Mouse (Mus musculus) liver, embryonic 14.5 days (tissue): ENCODE results near the gene Tac4. TPM values are rescaled to one million over a fixed set of nuclear protein-coding genes. Genes with fewer than 3 reads are reported as not detected.

Experiments
- ATAC-seq: fragments of 200-750 bp; cut with Nextera tagmentation; 2 replicates; pipeline ENCODE4 v1.8.0; 2017; ENCODE audit warnings: moderate number of reproducible peaks, mild to moderate bottlenecking, moderate library complexity; ENCODE audit not compliant: insufficient read depth
- DNase-seq, 3 experiments: peaks; one replicate each; pipeline ENCODE4 v3.0.0-alpha.2; 2012 to 2013; ENCODE audit warnings: low read depth in 3 of 3, low spot score in 3 of 3
- H3K27ac ChIP-seq: fragments of 300-500 bp; sonication (generic); 2 replicates; pipeline ENCODE4 v1.5.1; 2014; ENCODE audit warnings: moderate library complexity, mild to moderate bottlenecking, control low read depth, inconsistent platforms
- H3K27me3 ChIP-seq: fragments of 300-500 bp; sonication (generic); 2 replicates; pipeline ENCODE4 v1.6.1; 2014; ENCODE audit warnings: mild to moderate bottlenecking, low read length, moderate library complexity; ENCODE audit not compliant: control insufficient read depth, insufficient read depth
- H3K36me3 ChIP-seq: fragments of 300-500 bp; sonication (generic); replicated peaks from 2 replicates; pipeline ENCODE4 v1.6.1; 2014; ENCODE audit warnings: low read depth; ENCODE audit not compliant: control insufficient read depth, insufficient read depth
- H3K4me1 ChIP-seq, 2 experiments: fragments of 200-500 bp in 1 of 2; fragments of 300-500 bp in 1 of 2; sonication (generic) in 1 of 2; replicated peaks; 2 replicates each; pipeline ENCODE4 v1.6.1; 2012 to 2014; ENCODE audit warnings: antibody characterized with exemption in 1 of 2, inconsistent platforms in 1 of 2, low read length in 1 of 2; ENCODE audit not compliant: control insufficient read depth in 2 of 2, insufficient read depth in 2 of 2
- H3K4me2 ChIP-seq: fragments of 300-500 bp; sonication (generic); 2 replicates; pipeline ENCODE4 v1.6.1; 2014; ENCODE audit warnings: low read depth, mild to moderate bottlenecking, control low read depth, moderate library complexity
- H3K4me3 ChIP-seq, 2 experiments: fragments of 200-500 bp in 1 of 2; fragments of 300-500 bp in 1 of 2; sonication (generic) in 1 of 2; 2 replicates each; pipeline ENCODE4 v1.5.1; 2012 to 2014; ENCODE audit warnings: low read depth in 2 of 2, low read length in 2 of 2, mild to moderate bottlenecking in 2 of 2, control low read depth in 1 of 2, inconsistent platforms in 1 of 2, moderate library complexity in 1 of 2; ENCODE audit not compliant: insufficient read depth in 1 of 2
- H3K9ac ChIP-seq: fragments of 300-500 bp; sonication (generic); replicated peaks from 2 replicates; pipeline ENCODE4 v1.6.1; 2014; ENCODE audit warnings: mild to moderate bottlenecking, control low read depth, moderate library complexity
- H3K9me3 ChIP-seq: fragments of 300-500 bp; sonication (generic); 2 replicates; pipeline ENCODE4 v1.6.1; 2016; ENCODE audit warnings: low read length, mixed read lengths; ENCODE audit not compliant: control insufficient read depth
- CTCF ChIP-seq: IDR thresholded peaks from 2 replicates; pipeline ENCODE4 v1.5.1; 2016; ENCODE audit warnings: antibody characterized with exemption, low read depth, control low read depth
- EP300 ChIP-seq: IDR thresholded peaks from 2 replicates; pipeline ENCODE4 v1.6.1; 2016; ENCODE audit warnings: antibody characterized with exemption, low read depth
- WGBS: fragments of 180-500 bp; shearing (Covaris S2); extraction: QIAGEN DNeasy Blood & Tissue Kit; methylation state at CpG from one replicate; pipeline ENCODE4 v1.1.7; 2014; ENCODE audit not compliant: insufficient replicate concordance; 5-methylcytosine and 5-hydroxymethylcytosine counted together
- polyA plus RNA-seq, 2 experiments: library from polyadenylated mRNA; depleted of rRNA in 1 of 2; stranded (reverse) in 1 of 2; unstranded in 1 of 2; fragments of >200 nt; fragmentation: Nextera tagmentation in 1 of 2; extraction: Ambion mirVana in 1 of 2; gene quantifications; 2 replicates each; pipeline versions ENCODE4 v1.2.1 to v1.2.3; 2012 to 2014

The Tac4 gene
- polyA plus RNA-seq, 2 experiments, result 0.04 TPM; not detected in 1

DNA sequence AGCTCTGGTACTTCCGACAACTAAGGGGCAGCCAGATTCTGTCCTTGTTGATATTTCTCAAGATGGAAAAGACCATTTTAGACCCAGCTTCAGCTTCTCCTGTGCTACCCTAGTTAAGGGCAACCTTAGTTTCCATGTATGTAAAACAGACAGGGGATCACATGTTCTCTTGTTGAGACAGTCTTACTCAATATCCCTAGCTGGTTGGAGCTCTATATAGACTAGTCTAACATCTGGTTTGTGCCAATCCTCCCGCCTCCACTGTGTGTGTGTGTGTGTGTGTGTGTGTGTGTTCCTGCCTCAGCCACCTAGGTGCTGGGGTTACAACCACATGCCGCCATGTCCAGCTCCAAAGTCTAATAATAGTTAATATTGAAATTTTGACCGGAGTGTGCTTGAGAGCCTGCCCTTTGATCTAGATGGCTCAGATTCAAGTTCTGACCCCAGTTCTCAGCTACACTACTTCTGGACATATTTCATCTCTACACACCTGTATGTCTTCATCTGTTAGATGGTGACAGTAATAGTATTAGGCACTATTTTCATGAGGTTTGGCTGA is 3.2 kb downstream of the Tac4 start:
- no peaks in the 10 kb centered on the region; the same call in 1 of the 2 replicates for H3K27me3 ChIP-seq
- DNase-seq (no peak), ATAC-seq (no peak)
- no peaks in the 10 kb centered on the region for H3K9me3 ChIP-seq
- no peak overlapping the region for H3K4me2 ChIP-seq
- H3K4me1 ChIP-seq, result peaks cover 0 to 8% of the 10 kb centered on the region in 2 experiments; a peak in 1 of 4 replicates
- H3K27ac ChIP-seq, result no peak overlapping the region
- H3K9ac ChIP-seq, result no peak overlapping the region
- no peak for TF ChIP-seq CTCF
- TF ChIP-seq EP300, result no peak
- 77% methylated on average over 4 of the region's 4 CpGs for WGBS
- H3K4me3 ChIP-seq, result no peak overlapping the region
- H3K36me3 ChIP-seq, result peaks cover under 1% of the 10 kb centered on the region; the same call in 1 of the 2 replicates

DNA sequence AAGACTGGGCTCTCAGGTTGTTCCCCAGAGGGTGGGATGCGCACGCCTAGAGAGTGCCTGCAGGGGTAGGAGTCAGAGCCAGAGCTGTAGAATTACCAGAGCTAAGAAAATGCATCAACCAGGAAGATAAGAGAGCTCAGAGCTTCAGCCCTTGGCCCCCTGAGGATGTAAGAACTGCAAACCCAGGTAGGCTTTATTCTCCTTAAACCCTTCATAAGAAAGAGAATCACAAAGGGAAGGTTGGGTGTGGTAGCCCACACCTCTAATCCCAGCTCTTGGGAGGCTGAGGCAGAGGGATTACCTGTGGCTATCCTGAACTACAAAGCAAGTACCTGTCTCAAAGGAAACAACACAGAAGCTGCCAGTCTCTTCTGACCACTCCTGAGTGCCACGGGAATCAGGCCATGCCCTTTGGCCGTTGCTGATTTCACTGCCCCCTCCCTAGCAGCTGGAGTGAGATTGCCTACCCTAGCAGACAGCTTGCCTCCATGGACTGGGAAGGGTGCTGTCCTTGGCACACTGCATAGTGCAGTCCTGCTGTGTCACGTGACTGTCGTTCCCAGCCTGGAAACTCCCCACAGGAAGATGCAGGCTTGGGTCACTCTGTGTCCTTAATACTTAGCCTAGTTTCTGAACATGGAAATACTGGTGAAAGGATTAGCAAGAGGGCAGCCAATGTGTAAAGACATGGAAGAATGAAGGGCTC is 5.4 kb downstream of the Tac4 start:
- ATAC-seq, result 0 out of 2 replicates have a peak, but pooled peaks have one; percentile 13
- no peak for DNase-seq
- no peak for TF ChIP-seq CTCF
- TF ChIP-seq EP300, result no peak
- Histone ChIP-seq H3K9ac (no peak overlapping the region), H3K9me3 (no peaks in the 10 kb centered on the region), H3K4me2 (no peak overlapping the region), H3K27ac (no peak overlapping the region), H3K4me3 (no peak overlapping the region), H3K4me1 (0 out of 4 replicates have a peak, but pooled peaks cover 0 to 3% of the 10 kb centered on the region in 2 experiments), H3K27me3 (no peaks in the 10 kb centered on the region), H3K36me3 (peaks cover 10% of the 10 kb centered on the region)
- 73% methylated on average over 6 of the region's 6 CpGs for WGBS

DNA sequence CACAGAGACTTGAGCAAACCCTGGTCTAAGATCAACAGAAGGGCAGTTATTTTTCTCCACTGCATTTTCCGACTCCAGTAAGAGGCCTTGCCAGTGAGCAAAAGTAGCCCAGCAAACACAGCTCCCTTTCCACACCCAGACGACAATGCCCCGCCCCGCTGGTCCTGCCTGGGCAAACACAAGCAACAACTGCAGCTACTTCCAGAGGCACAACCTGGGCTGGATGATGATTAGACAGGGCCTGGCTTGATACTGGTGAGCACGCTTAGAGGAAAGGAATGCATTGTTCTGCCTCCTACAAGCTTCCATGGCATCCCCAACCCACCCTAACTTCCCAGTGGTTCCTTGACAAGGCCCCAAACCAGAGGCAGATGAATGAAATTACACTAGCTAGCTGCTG is 12.3 kb downstream of the Tac4 start:
- H3K9me3 ChIP-seq, result no peaks in the 10 kb centered on the region
- no peak overlapping the region for H3K27ac ChIP-seq
- H3K4me1 ChIP-seq, result no peaks in the 10 kb centered on the region
- WGBS, result 78% methylated on average over 5 of the region's 5 CpGs
- DNase-seq, result no peak
- TF ChIP-seq CTCF (no peak), EP300 (no peak)
- no peak overlapping the region for H3K4me2 ChIP-seq
- no peaks in the 10 kb centered on the region for H3K27me3 ChIP-seq
- no peak overlapping the region for H3K4me3 ChIP-seq
- no peak for ATAC-seq
- no peak overlapping the region for H3K9ac ChIP-seq
- H3K36me3 ChIP-seq, result peaks cover 79% of the 10 kb centered on the region

DNA sequence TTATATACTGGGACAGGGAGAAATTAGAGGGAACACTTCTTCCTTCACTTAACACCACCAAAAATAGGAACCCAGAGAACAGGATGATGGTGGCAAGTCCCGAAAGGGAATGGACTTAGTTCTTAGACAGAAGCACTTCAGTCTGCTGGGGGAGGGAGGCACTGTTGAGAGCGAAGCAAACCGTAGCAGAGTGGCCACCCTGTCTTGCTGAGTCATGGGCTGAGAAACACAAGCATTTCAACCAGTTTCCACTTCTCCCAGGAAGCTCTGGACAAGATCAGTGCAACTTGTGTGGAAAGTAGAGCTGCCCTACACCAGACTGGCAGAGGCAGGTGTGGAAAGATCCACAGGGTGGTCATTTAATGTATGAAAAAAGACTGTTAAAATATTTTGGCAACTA is 13.3 kb downstream of the Tac4 start:
- Histone ChIP-seq H3K4me2 (no peak overlapping the region), H3K36me3 (peaks cover 87% of the 10 kb centered on the region), H3K27me3 (no peaks in the 10 kb centered on the region), H3K9me3 (no peaks in the 10 kb centered on the region), H3K27ac (no peak overlapping the region), H3K4me1 (no peaks in the 10 kb centered on the region), H3K4me3 (no peak overlapping the region), H3K9ac (no peak overlapping the region)
- WGBS, result 62% methylated on average over 3 of the region's 3 CpGs
- DNase-seq (no peak), ATAC-seq (no peak)
- TF ChIP-seq CTCF (no peak), EP300 (no peak)

DNA sequence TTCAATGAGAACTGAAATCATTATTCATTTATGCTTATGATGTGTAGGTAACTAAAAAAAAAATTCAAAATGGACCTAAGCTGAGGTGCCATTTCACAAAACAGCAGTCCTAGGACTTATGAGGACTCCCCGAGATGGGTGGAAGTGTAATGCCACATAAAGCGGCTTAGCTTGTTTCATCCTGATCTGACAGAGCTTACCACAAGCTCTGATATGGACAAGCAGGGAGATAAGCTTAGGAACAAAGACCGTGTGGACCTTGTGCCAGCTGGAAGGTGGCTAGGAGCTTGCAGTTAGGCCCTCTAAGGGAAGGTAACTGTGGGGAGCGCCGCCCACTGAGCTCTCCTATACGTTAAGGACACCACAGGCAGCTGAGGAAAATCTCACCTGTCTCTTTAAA is 14.7 kb downstream of the Tac4 start:
- Histone ChIP-seq H3K9me3 (no peaks in the 10 kb centered on the region), H3K36me3 (peaks cover 98% of the 10 kb centered on the region)
- no peak for ATAC-seq

More for the DNA sequence above, 14.7 kb downstream of the Tac4 start:
- WGBS, result 73% methylated on average over 6 of the region's 6 CpGs
- no peaks in the 10 kb centered on the region for H3K27me3 ChIP-seq
- no peaks in the 10 kb centered on the region for H3K4me1 ChIP-seq
- DNase-seq, result no peak
- no peak overlapping the region for H3K4me2 ChIP-seq
- H3K4me3 ChIP-seq, result no peak overlapping the region
- H3K27ac ChIP-seq, result no peak overlapping the region
- H3K9ac ChIP-seq, result no peak overlapping the region
- no peak for TF ChIP-seq EP300
- TF ChIP-seq CTCF, result no peak
